Mouse (Mus musculus): ENCODE data around the gene Cpa4.

Cpa4 gene

GRCm38 (mm10) chr6:30629989-30630388 is 61.8 kb downstream of the Cpa4 start:
- DNase-seq, result no peak

- no peak for DNase-seq
These were observed 67.2 kb downstream of the Cpa4 start for GRCm38 (mm10) chr6:30635361-30635862.

GRCm38 (mm10) chr6:30636186-30636842 is 68.1 kb downstream of the Cpa4 start:
- no peak for DNase-seq

- no peak for DNase-seq
These were observed 70.6 kb downstream of the Cpa4 start, which contains the start of gene Cpa1 for GRCm38 (mm10) chr6:30638674-30639268. Cpa1 (plus strand) TSS chr6:30639218.

Measured in cerebellum, postnatal 14 days (tissue).